Mouse (Mus musculus): ENCODE data around the gene Ift80.
"Not testable (repeated sequence)": the region's sequence is repeated elsewhere in the genome, so short reads cannot be mapped to it uniquely, and the experiment has no call there.

The Ift80 gene

GRCm38 (mm10) chr3:68935498-68935897 is 68.9 kb downstream of the Ift80 start:
- DNase-seq (ENCODE audit: low read depth, low spot score): no peak

DNA sequence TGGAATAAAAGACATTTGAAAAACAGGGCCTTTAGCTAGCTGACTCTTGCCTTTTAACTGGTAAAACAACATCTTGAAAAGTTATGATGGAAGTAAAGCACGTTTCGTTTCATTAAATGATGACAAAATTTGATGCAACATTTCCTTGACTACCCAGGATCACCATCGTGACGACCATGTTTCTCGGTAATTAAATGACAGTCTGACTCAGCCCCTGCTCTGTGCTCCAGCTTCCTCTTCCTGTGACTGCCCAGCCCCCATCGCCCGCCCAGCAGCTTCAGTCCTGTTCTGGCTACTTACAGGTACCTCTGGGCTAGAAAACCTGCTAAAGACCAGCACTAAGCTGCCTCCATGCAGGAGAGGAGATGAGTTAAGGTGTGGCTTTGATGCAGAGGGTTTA is 70.1 kb downstream of the Ift80 start:
- DNase-seq (ENCODE audit: low read depth, low spot score): no peak

- no peak for DNase-seq (ENCODE audit: low read depth, low spot score)
These were observed 75.8 kb downstream of the Ift80 start for GRCm38 (mm10) chr3:68928619-68929018.

DNA sequence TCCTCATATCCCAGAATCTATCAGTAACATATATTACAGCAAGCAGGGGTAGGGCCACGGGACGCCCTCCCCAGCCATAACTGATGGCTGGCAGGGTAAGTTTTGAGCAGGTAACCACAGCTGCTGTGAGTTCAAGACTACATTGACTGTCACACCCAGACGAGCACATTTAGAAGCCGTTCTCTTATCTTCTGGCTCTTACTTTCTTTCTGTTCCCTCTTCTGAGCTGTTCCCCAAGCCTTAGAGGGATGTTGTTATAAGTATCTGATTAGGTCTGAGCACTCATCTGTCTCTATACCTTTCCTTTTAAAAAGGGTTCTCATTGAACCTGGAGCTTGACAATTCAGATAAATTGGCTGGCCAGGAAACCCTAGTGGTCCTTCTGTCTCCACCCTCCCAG is 96.9 kb downstream of the Ift80 start:
- no peak for DNase-seq (ENCODE audit: low read depth, low spot score)

DNA sequence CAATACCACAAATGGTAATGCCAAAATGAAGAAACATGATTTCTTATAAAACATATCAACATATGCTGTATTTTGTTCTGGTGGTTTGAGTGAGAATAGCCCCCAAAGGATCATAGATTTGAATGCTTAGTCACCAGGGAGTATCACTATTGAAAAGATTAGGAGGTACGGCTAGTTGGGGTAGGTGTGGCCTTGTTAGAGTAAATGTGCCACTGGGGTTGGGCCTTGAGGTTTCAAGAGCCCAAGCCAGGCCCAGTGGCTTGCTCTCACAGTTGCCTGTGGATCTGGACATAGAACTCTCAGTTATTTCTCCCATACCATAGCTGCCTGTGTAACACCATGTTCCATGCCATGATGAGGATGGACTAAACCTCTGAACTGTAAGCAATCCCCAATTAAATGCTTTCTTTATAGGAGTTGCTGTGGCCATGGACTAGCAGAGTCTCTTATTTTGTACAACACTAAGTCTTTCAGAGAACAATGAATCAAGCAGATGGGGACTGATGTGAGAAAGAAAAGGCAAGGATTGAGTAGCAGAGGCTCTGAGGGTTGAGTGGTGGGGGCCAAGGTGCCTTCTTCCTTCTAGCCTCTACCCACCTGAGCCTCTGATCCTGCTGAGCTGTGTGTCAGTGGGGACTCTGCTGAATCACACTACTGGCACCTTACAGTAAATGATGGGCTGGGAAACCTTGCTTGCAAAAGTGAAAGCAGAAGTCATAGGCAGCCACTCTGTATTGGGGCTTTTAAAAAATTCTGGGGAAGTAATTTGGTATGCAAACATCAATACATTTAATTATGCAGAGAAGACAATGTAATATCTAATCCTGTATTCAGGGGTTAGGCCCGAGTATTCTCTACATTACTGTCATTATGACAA is 99.2 kb downstream of the Ift80 start:
- DNase-seq (ENCODE audit: low read depth, low spot score): no peak

GRCm38 (mm10) chr3:68902636-68903035 is 101.7 kb downstream of the Ift80 start:
- DNase-seq (ENCODE audit: low read depth, low spot score): not testable (repeated sequence)

DNA sequence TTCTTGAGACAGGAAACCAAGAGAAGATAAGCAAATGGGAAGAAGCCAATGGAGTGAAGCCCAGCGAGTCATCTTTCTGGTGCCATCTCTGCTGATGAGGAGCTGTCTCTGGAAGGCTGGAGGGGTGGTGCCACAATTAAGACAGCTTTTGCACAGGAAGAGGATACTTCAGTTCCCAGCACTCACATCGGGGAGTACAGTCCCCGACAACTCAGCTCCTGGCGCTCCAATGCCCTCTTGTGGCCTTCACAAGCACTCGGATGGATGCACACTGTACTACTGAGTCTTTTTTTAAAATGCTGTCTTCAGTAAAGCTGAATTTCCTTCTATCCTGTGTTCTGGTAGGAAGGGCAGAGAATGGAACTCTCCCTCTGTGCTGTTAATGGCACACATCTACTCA is 107.2 kb downstream of the Ift80 start:
- DNase-seq (ENCODE audit: low read depth, low spot score): no peak

GRCm38 (mm10) chr3:68895426-68895825 is 108.9 kb downstream of the Ift80 start:
- DNase-seq (ENCODE audit: low read depth, low spot score): no peak

DNA sequence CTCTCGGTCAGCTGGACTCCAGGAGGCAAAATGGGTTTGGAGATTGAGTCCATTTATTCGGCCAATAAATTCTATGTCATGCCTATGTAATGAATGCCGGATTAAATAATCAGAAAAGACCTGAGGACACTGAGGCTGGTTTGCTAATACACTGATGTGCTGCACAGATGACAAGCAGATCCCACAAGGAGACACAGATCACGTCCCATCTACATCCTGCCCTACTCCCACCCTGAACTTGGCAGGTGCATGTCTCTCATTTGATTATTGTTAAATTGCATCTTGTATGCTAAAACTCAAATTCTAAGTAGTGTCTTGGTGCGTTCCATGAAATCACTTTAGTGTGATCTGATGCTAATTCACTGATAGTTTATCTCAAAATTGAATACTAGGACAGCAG is 117.5 kb downstream of the Ift80 start:
- DNase-seq (ENCODE audit: low read depth, low spot score): no peak

- no peak for DNase-seq (ENCODE audit: low read depth, low spot score)
These were observed 130.3 kb downstream of the Ift80 start for GRCm38 (mm10) chr3:68874079-68874478.

DNA sequence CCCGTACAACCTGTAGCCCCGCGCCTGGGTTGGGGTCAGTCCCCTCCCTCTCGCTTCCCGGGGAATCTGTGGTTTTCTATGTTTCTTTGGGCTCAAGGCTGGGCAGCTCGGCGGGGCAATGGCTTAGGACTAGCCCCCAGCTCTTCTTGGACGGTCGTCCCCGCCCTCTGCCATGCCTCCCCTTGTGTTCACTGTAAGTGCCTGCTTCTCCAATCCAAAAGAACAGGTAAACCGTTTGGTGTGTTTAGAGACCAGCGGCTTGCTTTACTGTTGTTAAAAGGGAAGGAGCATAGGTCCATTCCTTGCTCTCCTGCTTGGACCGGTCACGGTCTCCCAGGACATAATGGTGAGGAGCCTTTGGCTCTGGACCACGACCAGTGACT is 133.8 kb downstream of the Ift80 start:
- DNase-seq (ENCODE audit: low read depth, low spot score): no peak

- no peak for DNase-seq (ENCODE audit: low read depth, low spot score)
These were observed 134.4 kb downstream of the Ift80 start for GRCm38 (mm10) chr3:68869691-68870567.

DNA sequence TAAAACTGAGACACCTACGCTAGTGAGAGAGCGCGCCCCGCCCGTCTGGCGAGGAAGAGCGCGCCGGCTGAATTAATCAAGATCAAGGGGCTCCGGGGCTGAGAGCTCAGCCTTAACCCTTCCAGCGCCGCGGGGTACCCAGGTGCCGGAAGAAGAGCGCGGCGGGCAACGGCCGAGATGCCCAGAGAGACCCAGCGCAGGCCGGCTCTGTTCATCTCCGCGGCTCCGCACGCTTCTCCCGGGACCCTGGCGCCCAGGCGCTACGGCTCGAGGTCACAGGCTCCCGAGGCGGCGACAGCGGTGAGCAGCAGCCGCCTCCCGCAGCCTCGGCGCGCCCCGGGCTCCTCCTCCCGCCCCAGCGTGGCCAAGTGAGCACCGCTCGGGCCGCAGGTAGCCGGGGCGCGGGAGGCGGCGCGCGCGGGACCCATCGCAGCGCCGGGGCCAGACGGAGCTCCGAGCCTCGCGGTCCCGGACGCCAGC is 135.1 kb downstream of the Ift80 start, which contains the start of gene 1110032F04Rik:
1110032F04Rik (plus strand) TSS at position 376 of the 480 bp plus-strand sequence.
- DNase-seq (ENCODE audit: low read depth, low spot score): no peak

DNA sequence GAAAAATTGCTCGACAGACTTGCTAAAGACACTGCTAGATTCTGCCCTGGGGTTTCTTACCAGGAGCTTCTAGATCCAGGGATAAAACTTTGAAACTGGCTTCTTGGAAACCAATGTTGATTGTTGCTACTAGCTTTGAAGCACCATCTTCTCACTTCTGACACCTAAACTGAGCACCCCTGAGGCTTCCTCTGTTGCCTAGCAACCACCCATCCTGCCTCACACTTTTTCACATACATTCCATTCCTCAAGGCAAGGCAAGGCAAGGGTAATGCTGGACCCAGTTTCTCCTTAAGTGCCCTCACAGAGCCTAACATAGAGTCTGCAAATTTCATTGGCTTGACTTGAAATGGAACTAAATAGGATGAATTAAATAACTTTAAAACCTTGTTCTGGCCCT is 152.0 kb downstream of the Ift80 start:
- no peak for DNase-seq (ENCODE audit: low read depth, low spot score)

DNA sequence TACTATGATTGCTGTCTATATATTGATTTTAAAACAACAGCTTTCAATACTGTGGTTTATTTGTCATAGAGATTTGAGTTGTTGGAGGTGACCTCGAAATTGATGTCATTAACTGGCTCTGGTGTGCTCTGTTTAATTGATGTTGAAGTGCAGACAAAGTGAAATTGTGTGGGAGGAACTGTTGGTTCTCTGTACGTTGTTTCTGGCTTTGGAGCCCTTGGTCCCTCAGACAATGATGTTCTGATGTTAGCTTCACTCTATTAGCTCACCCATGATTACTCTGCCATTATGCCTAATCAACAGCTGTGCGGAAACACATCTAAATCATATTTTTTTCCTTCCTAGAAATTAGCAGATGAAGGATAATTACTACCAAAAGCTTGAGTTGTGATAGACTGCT is 156.0 kb downstream of the Ift80 start:
- no peak for DNase-seq (ENCODE audit: low read depth, low spot score)

DNA sequence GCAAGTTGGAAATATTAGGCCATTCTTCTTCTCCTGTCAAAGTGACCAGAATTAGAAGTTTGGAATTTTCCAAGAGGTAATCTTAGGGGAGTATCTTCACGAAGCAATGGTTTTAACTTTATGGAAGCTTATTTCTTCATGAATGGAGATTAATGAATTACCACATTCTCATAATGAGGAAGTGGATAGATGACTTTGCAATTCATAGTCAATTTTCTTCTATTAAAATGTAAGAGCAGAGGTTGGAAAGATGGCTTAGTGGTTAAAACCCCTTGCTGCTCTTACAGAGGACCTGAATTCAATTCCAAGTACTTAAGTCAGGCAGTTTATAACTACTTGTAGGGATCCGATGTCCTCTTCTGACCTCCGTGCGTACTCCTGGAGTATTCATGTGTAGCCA is 160.3 kb downstream of the Ift80 start:
- no peak for DNase-seq (ENCODE audit: low read depth, low spot score)
